Mouse (Mus musculus) heart, postnatal 0 days (tissue): ENCODE data around the gene Socs7.

Experiments
- CTCF ChIP-seq: IDR thresholded peaks from 2 replicates; pipeline ENCODE4 v1.5.1; 2016; ENCODE audit warnings: antibody characterized with exemption, control low read depth, low read depth
- EP300 ChIP-seq: IDR thresholded peaks from 2 replicates; pipeline ENCODE4 v1.6.1; 2016; ENCODE audit warnings: antibody characterized with exemption, low read depth

- peak; percentile 70 for TF ChIP-seq CTCF
- TF ChIP-seq EP300: no peak
Observed at GRCm38 (mm10) chr11:97408171-97408570, 45.8 kb downstream of the Socs7 start.
